Mouse (Mus musculus) thymus, adult 2 months (tissue): Measurements from ENCODE around the gene Tmem200b. TPM values are rescaled to one million over a fixed set of nuclear protein-coding genes. Genes with fewer than 3 reads are reported as not detected.

Source experiments
- DNase-seq: peaks from one replicate; pipeline ENCODE4 v3.0.0; 2021
- H3K27ac ChIP-seq: fragments of 200-500 bp; 2 replicates; pipeline ENCODE4 v1.5.1; 2012; ENCODE audit warnings: low read length, control low read depth; ENCODE audit not compliant: control insufficient read depth, insufficient read depth
- H3K27me3 ChIP-seq: fragments of 200-500 bp; 2 replicates; pipeline ENCODE4 v1.6.1; 2012; ENCODE audit warnings: mild to moderate bottlenecking, low read length, moderate library complexity, mixed read lengths; ENCODE audit not compliant: control insufficient read depth, insufficient read depth
- H3K36me3 ChIP-seq: fragments of 200-500 bp; 2 replicates; pipeline ENCODE4 v1.6.1; 2012; ENCODE audit warnings: mild to moderate bottlenecking, low read length, moderate library complexity; ENCODE audit not compliant: control insufficient read depth, insufficient read depth
- H3K4me1 ChIP-seq: fragments of 200-500 bp; replicated peaks from 2 replicates; pipeline ENCODE4 v1.6.1; 2012; ENCODE audit warnings: low read length; ENCODE audit not compliant: control insufficient read depth, insufficient read depth
- H3K4me3 ChIP-seq: fragments of 200-500 bp; 2 replicates; pipeline ENCODE4 v1.5.1; 2012; ENCODE audit warnings: mild to moderate bottlenecking, low read length, control low read depth, moderate library complexity; ENCODE audit not compliant: control insufficient read depth, insufficient read depth
- CTCF ChIP-seq: fragments of 200-500 bp; IDR thresholded peaks from 2 replicates; pipeline ENCODE4 v1.5.1; 2012; ENCODE audit warnings: mild to moderate bottlenecking, control low read depth, low read length, moderate library complexity, borderline replicate concordance; ENCODE audit not compliant: control insufficient read depth, poor library complexity, insufficient read depth; ENCODE audit errors: extremely low read depth
- POLR2A ChIP-seq: fragments of 200-500 bp; IDR thresholded peaks from 2 replicates; pipeline ENCODE4 v1.6.1; 2012; ENCODE audit warnings: mild to moderate bottlenecking, low read length, control low read depth, moderate library complexity; ENCODE audit not compliant: control insufficient read depth, poor library complexity, insufficient read depth; ENCODE audit errors: extremely low read depth
- WGBS: fragments of 180-500 bp; shearing (Covaris S2); methylation state at CpG from one replicate; pipeline ENCODE4 v1.1.7; 2018; 5-methylcytosine and 5-hydroxymethylcytosine counted together
- polyA plus RNA-seq: library from polyadenylated mRNA; depleted of rRNA; stranded (reverse); fragments of >200 nt; gene quantifications from 2 replicates; pipeline ENCODE4 v1.2.3, GENCODE M21; 2012

The Tmem200b gene
- polyA plus RNA-seq, 1 experiment = 4.9 TPM

DNA sequence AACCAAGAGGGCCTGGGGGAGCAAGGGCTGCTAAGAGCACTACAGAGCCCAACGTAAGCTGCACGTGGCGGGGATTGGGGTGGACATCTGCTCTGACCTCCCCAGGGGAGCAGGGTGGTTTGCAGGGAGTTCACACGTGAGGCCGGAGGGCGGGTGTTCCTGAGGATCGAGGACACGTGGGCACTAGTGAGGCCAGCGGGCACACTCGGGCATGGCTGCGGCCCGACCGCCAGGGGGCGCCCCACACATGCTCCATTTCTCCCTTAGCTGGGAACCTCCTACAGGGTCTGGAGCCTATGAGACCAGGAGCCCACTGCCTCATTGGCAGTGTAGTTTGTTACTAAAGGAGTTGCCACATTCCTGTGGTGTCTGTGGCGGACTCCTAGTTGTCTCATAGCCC, 5.1 kb upstream of the Tmem200b start:
- 9% methylated on average over 15 of the region's 15 CpGs for WGBS
- TF ChIP-seq CTCF (peak; percentile 92; the same call in 1 of the 2 replicates), POLR2A (no peak)
- Histone ChIP-seq H3K36me3 (no peaks in the 10 kb centered on the region), H3K27me3 (peaks cover 7% of the 10 kb centered on the region; the same call in 1 of the 2 replicates), H3K4me1 (peaks cover 5% of the 10 kb centered on the region; the same call in 1 of the 2 replicates), H3K27ac (no peak overlapping the region), H3K4me3 (no peak overlapping the region)
- DNase-seq = peak; percentile 76

DNA sequence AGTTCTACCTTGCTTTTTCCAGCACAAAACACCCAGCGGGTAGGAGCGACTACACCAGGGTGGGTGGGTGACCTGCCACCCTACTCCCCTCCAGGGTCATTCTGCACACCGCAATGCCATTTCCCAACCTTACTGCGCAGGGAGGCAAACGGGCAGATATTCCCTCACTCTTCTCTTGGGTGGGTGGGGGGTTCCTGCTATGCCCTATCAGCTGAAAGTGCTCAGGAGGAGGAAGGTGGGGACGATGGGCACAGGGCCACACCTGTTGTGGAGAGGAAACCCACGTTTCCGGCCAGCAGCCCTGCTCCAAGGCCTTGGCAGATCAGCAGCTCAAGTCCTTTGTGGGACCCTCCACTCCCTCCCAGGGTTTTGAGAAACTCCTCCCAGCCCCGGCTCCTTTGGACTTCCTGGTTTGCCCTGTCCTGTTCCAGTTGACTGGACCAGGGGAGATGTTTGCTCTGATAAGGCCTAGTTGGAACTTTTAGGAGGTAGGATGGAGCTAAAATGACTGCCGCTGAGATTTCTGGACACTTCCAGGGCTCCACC, 4.5 kb upstream of the Tmem200b start:
- DNase-seq = no peak
- peaks cover 7% of the 10 kb centered on the region; the same call in 1 of the 2 replicates for H3K27me3 ChIP-seq
- WGBS = 34% methylated on average over 10 of the region's 10 CpGs

DNA sequence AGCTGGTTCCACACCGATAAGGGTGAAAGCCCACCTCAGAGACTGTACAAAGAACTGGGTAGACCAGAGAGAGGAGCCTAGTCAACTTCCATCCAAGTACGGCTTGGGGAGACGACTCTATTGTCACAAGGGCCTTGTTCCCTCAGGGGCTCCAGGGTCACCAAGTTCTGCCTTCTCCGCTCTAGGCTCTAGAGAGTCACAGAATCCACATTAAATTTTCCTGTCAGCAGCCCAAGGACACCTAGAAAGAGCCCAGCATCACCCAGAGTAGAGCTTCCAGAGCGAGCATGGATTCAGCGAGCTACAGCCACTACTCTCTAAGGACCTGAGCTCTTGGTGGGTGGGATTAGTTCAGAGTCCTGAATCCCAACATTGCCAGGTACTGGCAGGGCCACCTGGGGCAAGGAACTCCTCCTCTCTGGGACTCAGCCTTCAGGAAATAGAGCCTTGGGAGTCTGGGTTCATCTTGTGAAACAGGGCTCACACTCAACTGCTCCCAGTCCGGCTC, 3.5 kb upstream of the Tmem200b start:
- 98% methylated on average over 7 of the region's 7 CpGs for WGBS
- Histone ChIP-seq H3K27me3 (peaks cover 13% of the 10 kb centered on the region; the same call in 1 of the 2 replicates), H3K4me1 (peaks cover 10% of the 10 kb centered on the region; the same call in 1 of the 2 replicates), H3K36me3 (no peaks in the 10 kb centered on the region), H3K4me3 (no peak overlapping the region), H3K27ac (no peak overlapping the region)
- TF ChIP-seq CTCF = no peak
- TF ChIP-seq POLR2A = no peak
- DNase-seq = no peak

More for the DNA sequence above, 4.5 kb upstream of the Tmem200b start:
- Histone ChIP-seq H3K36me3 (no peaks in the 10 kb centered on the region), H3K27ac (no peak overlapping the region), H3K4me3 (no peak overlapping the region), H3K4me1 (peaks cover 10% of the 10 kb centered on the region; the same call in 1 of the 2 replicates)
- TF ChIP-seq POLR2A = no peak
- no peak for TF ChIP-seq CTCF

DNA sequence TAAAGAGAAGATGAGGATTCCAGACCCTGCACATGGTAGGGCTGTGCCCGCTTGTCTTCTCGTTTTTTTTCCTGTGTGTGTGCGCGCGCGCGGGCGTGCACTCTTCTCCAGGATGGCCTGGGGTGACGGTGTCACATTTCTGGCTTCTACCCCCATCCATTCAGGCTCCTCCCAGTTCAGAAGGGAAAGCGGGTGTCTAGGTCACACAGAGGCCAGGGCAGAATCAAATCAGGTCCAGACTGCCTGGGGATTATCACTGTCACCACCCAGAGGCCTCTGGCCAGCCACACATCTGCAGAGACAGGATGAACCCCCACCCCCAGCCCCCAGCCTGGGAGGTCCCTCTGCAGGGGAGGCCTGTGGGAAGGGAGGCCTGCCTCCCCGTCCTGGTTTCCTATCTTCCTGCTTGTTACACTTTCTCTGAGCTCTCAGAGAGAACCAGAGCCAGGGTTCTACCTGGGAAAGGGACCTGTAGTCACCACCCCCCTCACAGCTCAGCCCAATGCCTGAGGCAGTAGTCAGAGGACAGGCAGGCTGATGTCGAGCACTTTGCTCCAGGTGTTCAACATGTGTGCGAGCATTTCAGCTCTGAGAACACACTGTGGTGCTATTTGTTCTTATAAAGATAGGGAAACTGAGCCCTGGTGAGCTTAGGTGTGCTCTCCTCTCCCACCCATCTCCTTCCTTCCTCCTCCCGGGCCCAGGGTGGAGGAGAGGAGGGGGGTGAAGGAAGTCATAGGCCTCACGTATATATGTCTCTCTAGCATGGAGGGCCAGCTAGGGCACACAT, 2.7 kb upstream of the Tmem200b start:
- H3K27me3 ChIP-seq = peaks cover 13% of the 10 kb centered on the region; the same call in 1 of the 2 replicates
- DNase-seq = no peak
- H3K36me3 ChIP-seq = 0 out of 2 replicates have a peak, but pooled peaks cover 1% of the 10 kb centered on the region
- no peak overlapping the region for H3K27ac ChIP-seq
- peaks cover 10% of the 10 kb centered on the region; the same call in 1 of the 2 replicates for H3K4me1 ChIP-seq
- 44% methylated on average over 15 of the region's 15 CpGs for WGBS
- no peak overlapping the region for H3K4me3 ChIP-seq
- no peak for TF ChIP-seq POLR2A
- TF ChIP-seq CTCF = no peak

DNA sequence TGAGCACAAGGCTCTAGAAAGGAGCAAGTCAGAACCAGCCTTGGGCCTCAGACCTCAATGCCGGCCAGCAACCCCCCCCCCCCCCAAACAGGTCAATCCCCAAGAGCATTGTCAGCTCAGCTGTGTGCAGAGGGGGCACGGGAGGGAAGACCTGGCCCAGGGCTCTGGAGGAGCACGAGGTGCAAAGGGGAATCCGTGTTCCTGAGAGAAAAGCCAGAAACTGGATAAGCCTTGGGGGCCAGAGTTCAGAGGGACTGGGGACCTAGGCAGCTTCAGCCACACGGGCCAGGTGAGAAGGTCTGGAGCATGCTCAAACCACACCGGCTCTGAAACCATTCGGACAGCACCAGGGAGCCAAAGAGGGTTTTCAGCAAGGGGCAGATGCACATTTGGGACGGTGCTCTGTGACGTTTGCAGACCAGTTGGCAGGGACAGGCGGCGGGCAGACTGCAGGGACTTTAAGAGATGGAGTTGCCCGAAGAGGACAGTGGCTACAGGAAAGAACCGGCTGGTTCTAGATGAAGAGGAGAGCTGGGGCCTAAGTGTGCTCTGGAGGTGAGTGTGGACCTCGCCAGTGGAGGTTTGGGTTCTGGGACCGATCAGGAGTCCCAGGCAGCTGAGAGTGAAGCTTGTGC, 1.9 kb upstream of the Tmem200b start:
- DNase-seq = no peak
- no peak overlapping the region for H3K4me3 ChIP-seq
- no peak overlapping the region for H3K27ac ChIP-seq
- H3K27me3 ChIP-seq = peaks cover 11% of the 10 kb centered on the region; the same call in 1 of the 2 replicates
- WGBS = 53% methylated on average over 15 of the region's 15 CpGs
- TF ChIP-seq POLR2A = no peak
- TF ChIP-seq CTCF = no peak
- H3K36me3 ChIP-seq = peaks cover 8% of the 10 kb centered on the region; the same call in 1 of the 2 replicates
- H3K4me1 ChIP-seq = peaks cover 10% of the 10 kb centered on the region; the same call in 1 of the 2 replicates

DNA sequence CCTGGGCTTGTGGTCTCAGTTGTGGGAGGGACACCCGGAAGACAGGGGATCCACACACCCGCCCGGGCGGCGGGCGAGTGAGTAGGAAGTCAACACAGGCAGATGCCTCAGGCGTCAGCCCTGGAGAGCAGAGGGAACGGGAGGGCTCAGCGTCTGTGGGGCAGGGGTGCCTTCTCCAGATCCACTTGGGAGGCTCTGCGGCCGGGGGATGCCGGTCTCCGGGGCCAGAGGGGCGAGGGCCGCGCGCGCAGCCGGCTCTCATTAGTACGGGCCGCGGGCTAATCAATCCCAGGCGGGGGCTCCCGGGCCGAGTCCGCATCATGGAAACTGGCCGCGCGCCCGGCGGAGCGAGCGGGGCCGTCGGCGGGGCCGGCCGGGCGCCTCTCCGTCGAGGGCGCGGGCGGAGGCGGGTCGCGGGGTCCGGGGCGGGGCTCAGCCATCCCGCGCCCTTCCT, 1.4 kb upstream of the Tmem200b start:
- 5% methylated on average over 50 of the region's 51 CpGs for WGBS
- no peak for TF ChIP-seq POLR2A
- TF ChIP-seq CTCF = no peak
- Histone ChIP-seq H3K27me3 (peaks cover 11% of the 10 kb centered on the region; the same call in 1 of the 2 replicates), H3K36me3 (peaks cover 14% of the 10 kb centered on the region; the same call in 1 of the 2 replicates), H3K4me3 (no peak overlapping the region; the same call in 1 of the 2 replicates), H3K27ac (no peak overlapping the region), H3K4me1 (peaks cover 10% of the 10 kb centered on the region; the same call in 1 of the 2 replicates)
- DNase-seq = no peak
